Mouse (Mus musculus): Measurements from ENCODE around the gene Isoc2a.

- TF ChIP-seq MAFK (IDR thresholded peaks at IDR 0.05; ENCODE audit: insufficient read depth, low read depth, low read length) (no peak), ZC3H11A (IDR thresholded peaks at IDR 0.05; ENCODE audit: borderline replicate concordance, low read depth, low read length) (no peak), HCFC1 (IDR thresholded peaks at IDR 0.05; ENCODE audit: borderline replicate concordance, insufficient read depth, low read length) (no peak), CHD2 (IDR thresholded peaks at IDR 0.05; ENCODE audit: low read depth, low read length) (no peak), ZNF384 (IDR thresholded peaks at IDR 0.05; ENCODE audit: low read depth, low read length) (no peak)
Measured at GRCm38 (mm10) chr7:4906466-4906950, 29.6 kb downstream of the Isoc2a start, which contains the start of gene Gm36210.

Data from ES-E14 (cell line).